Mouse (Mus musculus) lung, postnatal 0 days (tissue): ENCODE measurements around the gene Nmu. TPM values are rescaled to one million over a fixed set of nuclear protein-coding genes. Genes with fewer than 3 reads are reported as not detected.

Experiments used
- ATAC-seq: fragments of 200-750 bp; cut with Nextera tagmentation; 2 replicates; pipeline ENCODE4 v1.8.0; 2017; ENCODE audit warnings: moderate library complexity
- DNase-seq: peaks from one replicate; pipeline ENCODE4 v3.0.0-alpha.2; 2016; ENCODE audit warnings: low spot score
- H3K27ac ChIP-seq: fragments of 300-500 bp; sonication (generic); 2 replicates; pipeline ENCODE4 v1.5.1; 2014; ENCODE audit warnings: antibody characterized with exemption, mild to moderate bottlenecking, low read length, mixed read lengths
- H3K27me3 ChIP-seq: fragments of 300-500 bp; sonication (generic); replicated peaks from 2 replicates; pipeline ENCODE4 v1.6.1; 2014; ENCODE audit warnings: low read length, mixed read lengths; ENCODE audit not compliant: insufficient read depth
- H3K36me3 ChIP-seq: fragments of 300-500 bp; sonication (generic); 2 replicates; pipeline ENCODE4 v1.6.1; 2014; ENCODE audit warnings: low read length, mixed read lengths; ENCODE audit not compliant: insufficient read depth
- H3K4me1 ChIP-seq: fragments of 300-500 bp; sonication (generic); 2 replicates; pipeline ENCODE4 v1.6.1; 2014; ENCODE audit warnings: antibody characterized with exemption, low read depth, low read length, mixed read lengths; ENCODE audit not compliant: insufficient read depth
- H3K4me2 ChIP-seq: fragments of 300-500 bp; sonication (generic); replicated peaks from 2 replicates; pipeline ENCODE4 v1.6.1; 2014; ENCODE audit warnings: low read depth, mild to moderate bottlenecking, low read length, moderate library complexity, mixed read lengths
- H3K4me3 ChIP-seq: fragments of 300-500 bp; sonication (generic); 2 replicates; pipeline ENCODE4 v1.5.1; 2014; ENCODE audit warnings: low read depth, low read length
- H3K9ac ChIP-seq: fragments of 300-500 bp; sonication (generic); replicated peaks from 2 replicates; pipeline ENCODE4 v1.6.1; 2014; ENCODE audit warnings: low read depth, mild to moderate bottlenecking
- H3K9me3 ChIP-seq: fragments of 300-500 bp; sonication (generic); 2 replicates; pipeline ENCODE4 v1.6.1; 2016; ENCODE audit warnings: low read length, mixed read lengths
- CTCF ChIP-seq: IDR thresholded peaks from 2 replicates; pipeline ENCODE4 v1.5.1; 2016; ENCODE audit warnings: antibody characterized with exemption, mild to moderate bottlenecking
- EP300 ChIP-seq: IDR thresholded peaks from 2 replicates; pipeline ENCODE4 v1.6.1; 2016; ENCODE audit warnings: antibody characterized with exemption, mild to moderate bottlenecking, control low read depth
- WGBS: fragments of 180-500 bp; shearing (Covaris S2); extraction: QIAGEN DNeasy Blood & Tissue Kit; methylation state at CpG from one replicate; pipeline ENCODE4 v1.1.7; 2014; 5-methylcytosine and 5-hydroxymethylcytosine counted together
- polyA plus RNA-seq: library from polyadenylated mRNA; unstranded; fragments of >200 nt; fragmentation: Nextera tagmentation; extraction: Ambion mirVana; gene quantifications from 2 replicates; pipeline ENCODE4 v1.2.1, GENCODE M21; 2015

The Nmu gene
- polyA plus RNA-seq, 1 experiment from 2014 or later, result 0.29 TPM

DNA sequence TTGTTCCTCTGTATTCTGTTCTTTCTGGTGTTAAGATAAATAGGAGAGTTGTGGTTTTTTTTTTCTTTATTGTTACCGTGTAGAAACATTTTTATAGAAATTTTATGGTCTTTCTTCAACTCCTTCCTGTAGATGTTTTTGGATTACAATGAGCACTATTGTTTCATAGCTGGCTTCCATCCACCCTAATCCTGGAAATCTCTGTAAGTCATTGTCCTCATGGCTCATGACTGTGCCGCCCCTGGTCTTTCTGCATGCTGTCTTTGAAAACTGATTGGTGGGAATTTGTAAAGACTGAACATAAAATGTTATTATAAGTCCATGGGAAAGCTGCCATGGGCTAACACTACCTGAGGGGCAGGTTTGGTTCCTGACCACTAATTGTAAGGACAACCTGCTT, 36.3 kb downstream of the Nmu start:
- no peak overlapping the region for H3K9ac ChIP-seq

DNA sequence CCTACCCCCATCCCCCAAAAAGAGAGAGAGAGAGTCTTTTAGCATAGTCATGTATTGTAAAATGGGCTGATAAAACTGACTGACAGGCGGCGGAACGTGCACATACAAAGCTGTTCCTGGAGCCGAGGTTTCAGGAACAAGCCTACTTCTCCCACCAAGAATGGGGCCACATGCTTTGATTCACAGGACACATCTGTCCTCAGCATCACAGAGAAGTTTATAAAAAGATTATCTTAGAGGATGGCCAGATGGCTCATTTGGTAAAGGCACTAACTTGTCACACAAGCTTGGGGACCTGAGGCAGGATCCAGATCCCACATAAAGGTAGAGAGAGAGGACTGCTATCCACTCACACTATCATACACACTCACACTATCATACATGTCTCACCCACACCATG, 38.5 kb downstream of the Nmu start:
- no peak for TF ChIP-seq CTCF
- no peak for TF ChIP-seq EP300
- Histone ChIP-seq H3K27ac (no peak overlapping the region), H3K9ac (no peak overlapping the region), H3K4me1 (no peaks in the 10 kb centered on the region; the same call in 1 of the 2 replicates), H3K4me2 (no peak overlapping the region), H3K36me3 (no peaks in the 10 kb centered on the region), H3K9me3 (no peaks in the 10 kb centered on the region), H3K4me3 (no peak overlapping the region), H3K27me3 (no peaks in the 10 kb centered on the region)
- WGBS, result 82% methylated on average over 4 of the region's 4 CpGs
- ATAC-seq (no peak), DNase-seq (no peak)

More for the DNA sequence above, 36.3 kb downstream of the Nmu start:
- H3K4me1 ChIP-seq, result no peaks in the 10 kb centered on the region
- no peak for DNase-seq
- H3K36me3 ChIP-seq, result no peaks in the 10 kb centered on the region
- no peaks in the 10 kb centered on the region for H3K27me3 ChIP-seq
- ATAC-seq, result no peak
- H3K4me3 ChIP-seq, result no peak overlapping the region
- no peak overlapping the region for H3K27ac ChIP-seq
- no peaks in the 10 kb centered on the region for H3K9me3 ChIP-seq
- no peak overlapping the region for H3K4me2 ChIP-seq
- 42% methylated on average over 2 of the region's 2 CpGs for WGBS
- TF ChIP-seq CTCF, result no peak
- TF ChIP-seq EP300, result no peak

DNA sequence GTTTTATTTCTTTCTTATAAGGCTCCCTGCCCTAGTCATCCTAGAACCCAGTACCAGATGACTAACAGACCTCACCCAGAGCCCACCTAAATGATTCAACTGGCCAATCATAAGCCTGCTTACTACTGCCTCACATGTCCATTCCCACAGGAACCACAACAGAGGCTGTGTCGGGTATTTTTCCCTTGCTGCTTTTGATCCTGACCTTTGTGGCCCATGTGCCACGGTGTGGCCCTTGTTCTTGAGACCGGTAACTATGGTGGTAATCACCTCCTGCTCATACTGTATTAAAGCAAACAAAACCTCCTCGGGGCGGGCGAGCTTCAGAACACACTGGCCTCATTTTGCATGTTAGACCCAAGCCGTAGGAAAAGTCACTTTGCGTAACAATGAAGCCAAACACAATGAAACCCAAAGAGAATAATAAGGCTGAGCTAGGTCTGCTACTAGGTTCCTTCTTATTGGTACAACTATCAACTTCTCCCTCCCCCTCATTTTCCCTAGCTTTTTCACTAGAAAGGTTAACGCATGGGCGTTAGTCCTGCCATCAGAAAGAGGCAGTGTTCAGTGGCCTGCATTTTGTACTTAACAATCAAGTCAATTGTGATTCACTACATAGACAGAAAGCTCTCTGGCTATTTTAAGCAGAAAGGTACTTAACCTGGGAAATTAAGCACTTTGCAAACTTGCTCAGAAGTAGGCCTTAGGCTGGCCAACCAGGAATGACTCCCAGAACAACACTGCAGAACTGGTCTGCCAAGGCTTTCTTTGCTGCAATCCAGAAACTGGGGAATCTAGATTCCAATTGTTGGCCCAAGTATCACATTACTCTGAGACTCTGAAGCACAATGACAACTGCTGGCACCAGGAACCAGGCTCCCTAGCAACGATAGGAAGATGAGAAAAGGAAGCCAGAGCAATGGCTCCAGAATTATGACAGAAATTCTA, 42.1 kb downstream of the Nmu start:
- peak overlapping the region; percentile 20; the same call in 1 of the 2 replicates for H3K27ac ChIP-seq
- TF ChIP-seq EP300 (peak; percentile 37; the same call in 1 of the 2 replicates), CTCF (no peak)
- no peaks in the 10 kb centered on the region for H3K27me3 ChIP-seq
- ATAC-seq (peak; percentile 90), DNase-seq (peak; percentile 84)
- no peaks in the 10 kb centered on the region for H3K36me3 ChIP-seq
- WGBS, result 44% methylated on average over 11 of the region's 11 CpGs
- no peak overlapping the region for H3K4me2 ChIP-seq
- no peaks in the 10 kb centered on the region for H3K9me3 ChIP-seq
- no peak overlapping the region for H3K9ac ChIP-seq
- H3K4me3 ChIP-seq, result no peak overlapping the region
- no peaks in the 10 kb centered on the region; the same call in 1 of the 2 replicates for H3K4me1 ChIP-seq

DNA sequence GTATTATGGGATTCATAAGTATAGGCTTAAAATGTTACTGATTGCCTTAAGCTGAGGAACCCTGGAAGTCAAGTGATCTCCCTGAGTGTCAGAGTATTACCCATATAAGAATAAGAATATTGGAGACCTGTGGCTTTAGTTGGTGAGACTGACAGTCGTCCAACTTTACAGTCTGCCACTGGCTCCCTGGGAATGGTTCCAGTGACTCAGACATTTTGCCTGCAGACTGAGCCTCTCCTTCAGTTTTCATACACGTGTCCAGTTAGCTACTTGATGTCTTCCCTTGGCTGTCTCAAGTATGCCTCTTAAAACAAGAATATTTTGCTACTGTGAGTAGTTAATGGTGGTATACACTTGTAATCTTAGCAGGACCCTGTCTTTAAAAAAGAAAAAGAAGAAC, 55.4 kb downstream of the Nmu start:
- Histone ChIP-seq H3K27me3 (no peaks in the 10 kb centered on the region), H3K9ac (no peak overlapping the region)

DNA sequence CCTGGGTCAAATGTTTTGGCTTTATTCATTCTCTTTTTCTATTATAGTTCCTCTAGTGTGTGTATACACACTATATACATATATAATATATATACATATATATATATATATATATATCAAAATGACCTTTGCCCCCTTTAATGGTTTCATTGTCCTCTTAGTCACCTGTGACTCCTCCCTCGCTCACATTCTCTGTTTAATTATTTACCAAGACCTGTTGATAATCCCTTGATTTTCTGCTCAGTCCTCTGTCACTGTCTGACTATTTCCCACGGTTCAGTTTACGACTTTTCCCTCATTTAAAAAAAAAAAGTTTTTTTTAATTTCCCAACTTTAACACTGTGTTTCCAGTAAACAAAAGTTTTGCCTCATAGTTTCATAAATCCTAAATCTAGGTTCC, 57.3 kb downstream of the Nmu start:
- TF ChIP-seq EP300 (no peak), CTCF (no peak)

More for the DNA sequence above, 55.4 kb downstream of the Nmu start:
- H3K36me3 ChIP-seq, result no peaks in the 10 kb centered on the region
- no peak overlapping the region for H3K4me3 ChIP-seq
- no peak overlapping the region for H3K27ac ChIP-seq
- DNase-seq (no peak), ATAC-seq (no peak)
- TF ChIP-seq EP300, result no peak
- no peak overlapping the region for H3K4me2 ChIP-seq
- no peaks in the 10 kb centered on the region for H3K9me3 ChIP-seq
- H3K4me1 ChIP-seq, result no peaks in the 10 kb centered on the region
- WGBS, result 43% methylated on average over 2 of the region's 2 CpGs

DNA sequence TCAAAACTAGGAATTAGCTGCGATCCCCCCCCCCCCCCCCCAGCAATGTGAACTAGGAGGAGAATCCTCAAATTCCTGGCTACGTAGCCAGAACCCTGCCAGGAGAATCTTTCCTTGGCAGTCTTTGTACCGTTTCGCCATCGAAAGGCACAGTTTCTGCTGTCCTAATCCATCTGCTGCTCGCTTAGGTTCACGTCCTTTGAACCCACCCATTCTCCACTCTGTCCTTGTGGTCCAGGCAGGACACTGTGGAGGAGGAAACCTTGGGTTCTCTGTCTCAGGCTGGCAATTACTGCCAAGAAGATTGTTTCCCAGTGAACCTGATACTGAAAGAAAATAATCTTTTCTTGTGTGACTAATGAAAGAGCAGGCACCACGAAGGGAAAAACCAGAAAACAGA, 58.0 kb downstream of the Nmu start:
- Histone ChIP-seq H3K4me1 (no peaks in the 10 kb centered on the region), H3K9ac (no peak overlapping the region)
- no peak for ATAC-seq

More for the DNA sequence above, 57.3 kb downstream of the Nmu start:
- 62% methylated on average over 3 of the region's 3 CpGs for WGBS
- no peak for ATAC-seq
- no peak overlapping the region for H3K27ac ChIP-seq
- no peaks in the 10 kb centered on the region for H3K27me3 ChIP-seq
- H3K36me3 ChIP-seq, result no peaks in the 10 kb centered on the region
- no peak overlapping the region for H3K9ac ChIP-seq
- no peak overlapping the region for H3K4me2 ChIP-seq
- H3K4me1 ChIP-seq, result no peaks in the 10 kb centered on the region
- no peak overlapping the region for H3K4me3 ChIP-seq
- H3K9me3 ChIP-seq, result no peaks in the 10 kb centered on the region
- DNase-seq, result no peak

More for the DNA sequence above, 58.0 kb downstream of the Nmu start:
- Histone ChIP-seq H3K27ac (no peak overlapping the region), H3K9me3 (no peaks in the 10 kb centered on the region), H3K4me3 (0 out of 2 replicates have a peak overlapping the region, but pooled peaks have one; percentile 97), H3K27me3 (no peaks in the 10 kb centered on the region), H3K4me2 (peak overlapping the region; percentile 68), H3K36me3 (no peaks in the 10 kb centered on the region)
- no peak for TF ChIP-seq CTCF
- TF ChIP-seq EP300, result no peak
- peak; percentile 55 for DNase-seq
- WGBS, result 12% methylated on average over 8 of the region's 8 CpGs
